Mouse (Mus musculus): ENCODE measurements at regions not wholly inside any gene's neighbourhood (a gene's known extent, or its start where the extent isn't known, plus 50 kb on each side); places are given as distances from the start of the nearest gene placed in this dataset.
A peak's percentile ranks its signal among the peaks of the same experiment; 100 is the strongest.

GRCm38 (mm10) chr9:8443315-8443714, 100.6 kb upstream of the Trpc6 start:
- no peak for DNase-seq (ENCODE audit: low spot score)

GRCm38 (mm10) chr9:8451471-8451870, 92.5 kb upstream of the Trpc6 start:
- no peak for DNase-seq (ENCODE audit: low spot score)

GRCm38 (mm10) chr9:8453591-8453990, 90.4 kb upstream of the Trpc6 start:
- DNase-seq (ENCODE audit: low spot score), result no peak

GRCm38 (mm10) chr9:8454557-8454956, 89.4 kb upstream of the Trpc6 start:
- peak; percentile 9 for DNase-seq (ENCODE audit: low spot score)

- DNase-seq (ENCODE audit: low spot score), result no peak
These were observed 84.8 kb upstream of the Trpc6 start for GRCm38 (mm10) chr9:8459084-8459571.

GRCm38 (mm10) chr9:8461737-8462136, 82.2 kb upstream of the Trpc6 start:
- DNase-seq (ENCODE audit: low spot score), result no peak

- no peak for DNase-seq (ENCODE audit: low spot score)
These were observed 81.1 kb upstream of the Trpc6 start for GRCm38 (mm10) chr9:8462881-8463280.

GRCm38 (mm10) chr9:8486525-8486924, 57.4 kb upstream of the Trpc6 start:
- no peak for DNase-seq (ENCODE audit: low spot score)

- DNase-seq (ENCODE audit: low spot score), result no peak
These were observed 56.1 kb upstream of the Trpc6 start for GRCm38 (mm10) chr9:8487821-8488220.
